In the genomic region with DNA sequence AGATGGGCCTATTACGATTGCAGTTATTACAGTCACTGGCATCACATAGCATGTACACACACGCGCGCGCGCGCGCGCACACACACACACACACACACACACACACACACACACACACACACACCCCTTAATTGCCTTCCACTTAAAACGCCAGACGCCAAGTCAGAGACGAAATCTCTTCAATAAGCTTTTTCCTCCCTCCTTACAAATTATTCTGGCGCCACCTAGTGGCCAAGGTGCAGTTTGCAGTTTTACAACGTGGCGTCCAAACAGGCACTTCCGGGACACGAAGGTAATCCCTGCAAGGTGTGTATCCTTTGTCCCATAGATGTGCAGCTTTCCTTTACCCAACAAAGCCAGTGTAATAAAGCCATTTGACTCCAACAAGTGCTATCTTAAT, we compare ENCODE assay signal across 8 mouse cellular contexts. TPM values are rescaled to one million over a fixed set of nuclear protein-coding genes. Genes with fewer than 3 reads are reported as not detected.
DNase-seq lines count a peak whose midpoint lies in the region; ATAC-seq lines count a peak whose summit lies in the region.

No protein-coding gene starts in this region.

- H3K36me3 ChIP-seq in hindbrain, embryonic 13.5 days = no peaks in the 10 kb centered on the region

- no peaks in the 10 kb centered on the region for H3K4me1 ChIP-seq in hindbrain, embryonic 13.5 days (replicated peaks)

- DNase-seq in R1 (ENCODE audit: low read depth, low spot score) = peak; percentile 94
- DNase-seq in cerebellum, postnatal 10 days = peak; percentile 84 to 89
- DNase-seq in frontal cortex, postnatal 14 days (ENCODE audit: low spot score in 2 of 2) = peak; percentile 51 to 59
- peak; percentile 55 to 73 for DNase-seq in layer of hippocampus, postnatal 14 days (ENCODE audit: low spot score in 2 of 2)
- peak; percentile 57 for DNase-seq in lung, postnatal 25 days (ENCODE audit: low spot score)
- DNase-seq in retina, embryonic 14.5 days (ENCODE audit: low spot score) = peak; percentile 89
- peak; percentile 71 for DNase-seq in thymus, postnatal 36 days

- peak; percentile 30; the same call in 1 of the 2 replicates for ATAC-seq in hindbrain, embryonic 13.5 days (ENCODE audit: low FRiP score)

- peak overlapping the region; percentile 22 for H3K4me2 ChIP-seq in hindbrain, embryonic 13.5 days

- H3K27ac ChIP-seq in hindbrain, embryonic 13.5 days = no peak overlapping the region

- no peak overlapping the region; the same call in 1 of the 2 replicates for H3K4me3 ChIP-seq in hindbrain, embryonic 13.5 days

- peaks cover 12% of the 10 kb centered on the region; the same call in 1 of the 2 replicates for H3K27me3 ChIP-seq in hindbrain, embryonic 13.5 days

- WGBS in hindbrain, embryonic 13.5 days = 10% methylated on average over 17 of the region's 17 CpGs

- H3K9ac ChIP-seq in hindbrain, embryonic 13.5 days = no peak overlapping the region

- H3K9me3 ChIP-seq in hindbrain, embryonic 13.5 days = no peaks in the 10 kb centered on the region

RNA-seq across cellular contexts. Expression of gene Aicda, which starts 6.8 kb away (rescaled TPM):
- 0.71 and 1.1 TPM in 2 replicates for polyA plus RNA-seq in hindbrain, embryonic 13.5 days (2015; fragmentation: Nextera tagmentation; extraction: Ambion mirVana)
- total RNA-seq in layer of hippocampus, postnatal 14 days (2021) = not detected

RNA-seq across cellular contexts. Expression of gene Apobec1, which starts 41.8 kb away (rescaled TPM):
- polyA plus RNA-seq in hindbrain, embryonic 13.5 days (2015; fragmentation: Nextera tagmentation; extraction: Ambion mirVana) = 1.5 and 2.5 TPM in 2 replicates
- 1 to 10 TPM; 2.9 to 3.1 TPM for total RNA-seq in layer of hippocampus, postnatal 14 days (2021)

RNA-seq across cellular contexts. Expression of gene Gdf3, which starts 49.5 kb away (rescaled TPM):
- 0.08 TPM in 1 of 2 replicates, not detected in the other for polyA plus RNA-seq in hindbrain, embryonic 13.5 days (2015; fragmentation: Nextera tagmentation; extraction: Ambion mirVana)
- not detected for total RNA-seq in layer of hippocampus, postnatal 14 days (2021)

RNA-seq across cellular contexts. Expression of gene Mfap5, which starts 54.8 kb away (rescaled TPM):
- polyA plus RNA-seq in hindbrain, embryonic 13.5 days (2015; fragmentation: Nextera tagmentation; extraction: Ambion mirVana) = 1.7 and 1.9 TPM in 2 replicates
- total RNA-seq in layer of hippocampus, postnatal 14 days (2021) = 1 to 10 TPM; 1.1 to 2.1 TPM
